Mouse (Mus musculus) limb, embryonic 15.5 days (tissue): ENCODE measurements around the gene Gm17428. TPM values are rescaled to one million over a fixed set of nuclear protein-coding genes. Genes with fewer than 3 reads are reported as not detected.

Experiments
- ATAC-seq: fragments of 200-750 bp; cut with Nextera tagmentation; 2 replicates; pipeline ENCODE4 v1.8.0; 2017; ENCODE audit warnings: low read depth, moderate TSS enrichment; ENCODE audit not compliant: insufficient number of reproducible peaks, low FRiP score, low TSS enrichment
- H3K27ac ChIP-seq: fragments of 300-500 bp; sonication (generic); 2 replicates; pipeline ENCODE4 v1.5.1; 2015; ENCODE audit warnings: moderate library complexity, mild to moderate bottlenecking, inconsistent platforms
- H3K27me3 ChIP-seq: fragments of 300-500 bp; sonication (generic); 2 replicates; pipeline ENCODE4 v1.6.1; 2015; ENCODE audit warnings: inconsistent platforms
- H3K36me3 ChIP-seq: fragments of 300-500 bp; sonication (generic); 2 replicates; pipeline ENCODE4 v1.6.1; 2015; ENCODE audit warnings: inconsistent platforms
- H3K4me1 ChIP-seq: fragments of 300-500 bp; sonication (generic); 2 replicates; pipeline ENCODE4 v1.6.1; 2015; ENCODE audit warnings: inconsistent platforms
- H3K4me2 ChIP-seq: fragments of 300-500 bp; sonication (generic); 2 replicates; pipeline ENCODE4 v1.6.1; 2015; ENCODE audit warnings: mild to moderate bottlenecking, inconsistent platforms
- H3K4me3 ChIP-seq: fragments of 300-500 bp; sonication (generic); 2 replicates; pipeline ENCODE4 v1.5.1; 2015; ENCODE audit warnings: mild to moderate bottlenecking, inconsistent platforms
- H3K9ac ChIP-seq: fragments of 300-500 bp; sonication (generic); 2 replicates; pipeline ENCODE4 v1.6.1; 2015; ENCODE audit warnings: inconsistent platforms
- H3K9me3 ChIP-seq: fragments of 300-500 bp; sonication (generic); 2 replicates; pipeline ENCODE4 v1.6.1; 2016; ENCODE audit warnings: inconsistent platforms
- WGBS: fragments of 180-500 bp; shearing (Covaris S2); methylation state at CpG from one replicate; pipeline ENCODE4 v1.1.7; 2015; 5-methylcytosine and 5-hydroxymethylcytosine counted together
- polyA plus RNA-seq: library from polyadenylated mRNA; unstranded; fragments of >200 nt; fragmentation: Nextera tagmentation; extraction: Ambion mirVana; gene quantifications from 2 replicates; pipeline ENCODE4 v1.2.1, GENCODE M21; 2015

The Gm17428 gene
- polyA plus RNA-seq, 1 experiment from 2014 or later: not detected

- no peaks in the 10 kb centered on the region for H3K36me3 ChIP-seq
- H3K9ac ChIP-seq: no peak overlapping the region
- no peaks in the 10 kb centered on the region for H3K27me3 ChIP-seq
- no peaks in the 10 kb centered on the region for H3K4me1 ChIP-seq
- no peak overlapping the region for H3K27ac ChIP-seq
- no peak overlapping the region for H3K4me3 ChIP-seq
- ATAC-seq: no peak
- H3K9me3 ChIP-seq: no peaks in the 10 kb centered on the region
- H3K4me2 ChIP-seq: no peak overlapping the region
- WGBS: 71% methylated on average over 8 of the region's 8 CpGs
Measured at GRCm38 (mm10) chr14:55005967-55006366, 29.2 kb downstream of the Gm17428 start.

- Histone ChIP-seq H3K9ac (no peak overlapping the region), H3K4me3 (no peak overlapping the region), H3K9me3 (no peaks in the 10 kb centered on the region), H3K4me2 (no peak overlapping the region), H3K36me3 (no peaks in the 10 kb centered on the region), H3K27me3 (no peaks in the 10 kb centered on the region), H3K27ac (no peak overlapping the region), H3K4me1 (no peaks in the 10 kb centered on the region)
- no peak for ATAC-seq
- WGBS: 60% methylated on average over 3 of the region's 3 CpGs
Measured at GRCm38 (mm10) chr14:55006541-55006940, 29.8 kb downstream of the Gm17428 start.

- H3K4me1 ChIP-seq: no peaks in the 10 kb centered on the region
- no peaks in the 10 kb centered on the region for H3K9me3 ChIP-seq
- no peaks in the 10 kb centered on the region for H3K36me3 ChIP-seq
- H3K27ac ChIP-seq: no peak overlapping the region
- H3K27me3 ChIP-seq: no peaks in the 10 kb centered on the region
- ATAC-seq: no peak
- H3K4me2 ChIP-seq: no peak overlapping the region
- no peak overlapping the region for H3K4me3 ChIP-seq
- H3K9ac ChIP-seq: no peak overlapping the region
- 87% methylated on average over 9 of the region's 9 CpGs for WGBS
Measured at GRCm38 (mm10) chr14:55007120-55007908, 30.6 kb downstream of the Gm17428 start.

GRCm38 (mm10) chr14:55008417-55008816, 31.7 kb downstream of the Gm17428 start:
- H3K4me1 ChIP-seq: no peaks in the 10 kb centered on the region
- no peak overlapping the region for H3K9ac ChIP-seq
- no peak for ATAC-seq
- H3K36me3 ChIP-seq: no peaks in the 10 kb centered on the region
- WGBS: 75% methylated on average over 8 of the region's 8 CpGs
- no peak overlapping the region for H3K4me3 ChIP-seq
- no peaks in the 10 kb centered on the region for H3K9me3 ChIP-seq
- H3K4me2 ChIP-seq: no peak overlapping the region
- no peaks in the 10 kb centered on the region for H3K27me3 ChIP-seq
- H3K27ac ChIP-seq: no peak overlapping the region

GRCm38 (mm10) chr14:55011116-55011515, 34.4 kb downstream of the Gm17428 start:
- Histone ChIP-seq H3K27ac (no peak overlapping the region), H3K4me1 (no peaks in the 10 kb centered on the region), H3K4me2 (no peak overlapping the region), H3K4me3 (no peak overlapping the region), H3K9me3 (no peaks in the 10 kb centered on the region), H3K27me3 (no peaks in the 10 kb centered on the region), H3K36me3 (no peaks in the 10 kb centered on the region), H3K9ac (no peak overlapping the region)
- no peak for ATAC-seq
- WGBS: 63% methylated on average over 4 of the region's 4 CpGs

- H3K9me3 ChIP-seq: no peaks in the 10 kb centered on the region
- peak overlapping the region; percentile 72 for H3K4me2 ChIP-seq
- no peaks in the 10 kb centered on the region for H3K4me1 ChIP-seq
- WGBS: under 1% methylated on average over 27 of the region's 27 CpGs
- peak overlapping the region; percentile 95 for H3K27ac ChIP-seq
- ATAC-seq: peak; percentile 58
- peak overlapping the region; percentile 67 for H3K9ac ChIP-seq
- H3K36me3 ChIP-seq: peaks cover 14% of the 10 kb centered on the region; the same call in 1 of the 2 replicates
- H3K4me3 ChIP-seq: peak overlapping the region; percentile 55
- no peaks in the 10 kb centered on the region for H3K27me3 ChIP-seq
Measured at GRCm38 (mm10) chr14:55014591-55014990, 37.9 kb downstream of the Gm17428 start.

GRCm38 (mm10) chr14:55014991-55015766, 38.4 kb downstream of the Gm17428 start, which contains the start of gene Ngdn:
Gene Ngdn (plus strand): TSS chr14:55015454.
- H3K4me2 ChIP-seq: peak within 1 kb of the TSS; percentile 72
- no peaks in the 10 kb centered on the region for H3K4me1 ChIP-seq
- under 1% methylated on average over 36 of the region's 36 CpGs for WGBS
- H3K27ac ChIP-seq: peak within 1 kb of the TSS; percentile 95
- no peaks in the 10 kb centered on the region for H3K9me3 ChIP-seq
- H3K4me3 ChIP-seq: peak within 1 kb of the TSS; percentile 64
- ATAC-seq: peak; percentile 97
- peaks cover 14% of the 10 kb centered on the region; the same call in 1 of the 2 replicates for H3K36me3 ChIP-seq
- no peaks in the 10 kb centered on the region for H3K27me3 ChIP-seq
- peak within 1 kb of the TSS; percentile 67 for H3K9ac ChIP-seq

GRCm38 (mm10) chr14:55015767-55016111, 39.0 kb downstream of the Gm17428 start:
- Histone ChIP-seq H3K36me3 (peaks cover 19% of the 10 kb centered on the region; the same call in 1 of the 2 replicates), H3K9ac (peak overlapping the region; percentile 65), H3K27ac (peak overlapping the region; percentile 82), H3K9me3 (no peaks in the 10 kb centered on the region), H3K27me3 (no peaks in the 10 kb centered on the region), H3K4me2 (peak overlapping the region; percentile 60), H3K4me3 (peak overlapping the region; percentile 64), H3K4me1 (no peaks in the 10 kb centered on the region)
- under 1% methylated on average over 17 of the region's 17 CpGs for WGBS
- ATAC-seq: no peak

GRCm38 (mm10) chr14:55016876-55017275, 40.1 kb downstream of the Gm17428 start:
- Histone ChIP-seq H3K27me3 (no peaks in the 10 kb centered on the region), H3K4me3 (no peak overlapping the region), H3K4me1 (no peaks in the 10 kb centered on the region), H3K9me3 (no peaks in the 10 kb centered on the region), H3K36me3 (peaks cover 31% of the 10 kb centered on the region), H3K4me2 (no peak overlapping the region), H3K9ac (no peak overlapping the region), H3K27ac (no peak overlapping the region)
- WGBS: 91% methylated on average over 16 of the region's 16 CpGs
- no peak for ATAC-seq

GRCm38 (mm10) chr14:55020394-55020793, 43.7 kb downstream of the Gm17428 start:
- Histone ChIP-seq H3K9me3 (no peaks in the 10 kb centered on the region), H3K36me3 (peaks cover 64% of the 10 kb centered on the region), H3K4me1 (no peaks in the 10 kb centered on the region), H3K4me2 (no peak overlapping the region), H3K27ac (no peak overlapping the region), H3K4me3 (no peak overlapping the region), H3K27me3 (no peaks in the 10 kb centered on the region), H3K9ac (no peak overlapping the region)
- WGBS: 86% methylated on average over 9 of the region's 9 CpGs
- ATAC-seq: no peak

GRCm38 (mm10) chr14:55023011-55023410, 46.3 kb downstream of the Gm17428 start:
- no peak overlapping the region for H3K4me2 ChIP-seq
- H3K4me1 ChIP-seq: peaks cover 6% of the 10 kb centered on the region; the same call in 1 of the 2 replicates
- H3K9ac ChIP-seq: no peak overlapping the region
- H3K36me3 ChIP-seq: peaks cover 60% of the 10 kb centered on the region
- H3K27me3 ChIP-seq: no peaks in the 10 kb centered on the region
- ATAC-seq: no peak
- WGBS: 92% methylated on average over 15 of the region's 15 CpGs
- no peak overlapping the region for H3K27ac ChIP-seq
- H3K4me3 ChIP-seq: no peak overlapping the region
- H3K9me3 ChIP-seq: no peaks in the 10 kb centered on the region

GRCm38 (mm10) chr14:55024236-55024635, 47.5 kb downstream of the Gm17428 start:
- ATAC-seq: no peak
- Histone ChIP-seq H3K4me1 (peaks cover 14% of the 10 kb centered on the region), H3K9me3 (no peaks in the 10 kb centered on the region), H3K36me3 (peaks cover 55% of the 10 kb centered on the region), H3K9ac (no peak overlapping the region), H3K4me2 (no peak overlapping the region), H3K27me3 (no peaks in the 10 kb centered on the region), H3K27ac (no peak overlapping the region), H3K4me3 (no peak overlapping the region)
- WGBS: 63% methylated on average over 7 of the region's 7 CpGs
